Mouse (Mus musculus): ENCODE measurements around the gene H2-Eb1. TPM values are rescaled to one million over a fixed set of nuclear protein-coding genes. Genes with fewer than 3 reads are reported as not detected.

H2-Eb1 gene
- polyA plus RNA-seq, 1 experiment from 2014 or later: 4.1 TPM

DNA sequence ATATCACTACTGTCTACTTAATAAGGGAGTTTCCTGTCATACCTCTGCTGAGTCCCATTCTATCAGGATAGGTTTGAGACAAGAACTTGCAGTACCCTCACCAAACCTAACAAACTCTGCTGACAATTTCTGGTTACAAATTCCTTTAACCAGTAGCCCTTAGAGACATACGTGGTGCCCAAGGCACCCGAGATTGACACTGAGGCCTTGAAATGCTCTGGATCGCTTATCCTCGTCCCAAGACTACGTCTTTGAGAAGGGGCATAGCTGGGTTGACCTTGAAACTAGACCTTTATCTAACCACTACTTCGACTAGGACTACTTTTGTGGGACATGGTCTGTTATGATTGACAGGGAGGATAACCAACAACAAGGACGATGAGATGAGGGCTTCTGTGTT, 39.8 kb downstream of the H2-Eb1 start:
- H3K4me1 ChIP-seq (ENCODE audit: control insufficient read depth, insufficient read depth, low read length): no peaks in the 10 kb centered on the region
- H3K4me2 ChIP-seq (ENCODE audit: low read depth, low read length): no peak overlapping the region
- H3K9ac ChIP-seq (ENCODE audit: low read depth, low read length): no peak overlapping the region
- H3K36me3 ChIP-seq (ENCODE audit: control insufficient read depth, insufficient read depth, low read length): no peaks in the 10 kb centered on the region
- no peaks in the 10 kb centered on the region for H3K9me3 ChIP-seq (ENCODE audit: control insufficient read depth, low read length)
- H3K27ac ChIP-seq (replicated peaks; ENCODE audit: low read depth, low read length): no peak overlapping the region
- ATAC-seq (ENCODE audit: low read depth) (no peak), DNase-seq (ENCODE audit: low spot score) (no peak)
- H3K27me3 ChIP-seq (replicated peaks; ENCODE audit: control insufficient read depth, insufficient read depth, low read length): no peaks in the 10 kb centered on the region
- H3K4me3 ChIP-seq (ENCODE audit: low read depth, low read length): no peak overlapping the region
- WGBS: 82% methylated on average over 7 of the region's 7 CpGs

DNA sequence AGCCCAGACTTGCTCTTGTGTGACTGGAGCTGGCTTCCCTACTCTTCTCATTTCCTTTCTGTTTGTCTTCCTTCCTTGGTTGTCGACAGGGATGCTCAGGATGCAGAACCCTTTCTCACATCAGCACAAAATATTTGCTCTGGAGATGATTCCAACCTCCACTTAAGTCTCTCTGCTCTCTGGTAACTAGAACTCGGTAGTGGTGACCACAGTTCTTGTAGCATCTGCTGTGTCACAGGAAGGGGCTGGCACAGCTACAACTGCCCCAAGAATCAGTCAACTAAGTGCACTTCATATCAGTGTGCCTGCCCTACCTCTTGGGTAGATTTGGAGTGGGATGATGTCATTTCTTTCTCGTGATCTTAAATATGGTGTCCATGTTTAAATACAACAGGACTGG, 40.4 kb downstream of the H2-Eb1 start:
- Histone ChIP-seq H3K4me2 (ENCODE audit: low read depth, low read length) (no peak overlapping the region), H3K4me1 (ENCODE audit: control insufficient read depth, insufficient read depth, low read length) (no peaks in the 10 kb centered on the region), H3K27ac (replicated peaks; ENCODE audit: low read depth, low read length) (no peak overlapping the region), H3K9ac (ENCODE audit: low read depth, low read length) (no peak overlapping the region), H3K27me3 (replicated peaks; ENCODE audit: control insufficient read depth, insufficient read depth, low read length) (no peaks in the 10 kb centered on the region), H3K9me3 (ENCODE audit: control insufficient read depth, low read length) (no peaks in the 10 kb centered on the region), H3K36me3 (ENCODE audit: control insufficient read depth, insufficient read depth, low read length) (no peaks in the 10 kb centered on the region), H3K4me3 (ENCODE audit: low read depth, low read length) (no peak overlapping the region)
- no peak for ATAC-seq (ENCODE audit: low read depth)
- 77% methylated on average over 3 of the region's 3 CpGs for WGBS
- no peak for DNase-seq (ENCODE audit: low spot score)

DNA sequence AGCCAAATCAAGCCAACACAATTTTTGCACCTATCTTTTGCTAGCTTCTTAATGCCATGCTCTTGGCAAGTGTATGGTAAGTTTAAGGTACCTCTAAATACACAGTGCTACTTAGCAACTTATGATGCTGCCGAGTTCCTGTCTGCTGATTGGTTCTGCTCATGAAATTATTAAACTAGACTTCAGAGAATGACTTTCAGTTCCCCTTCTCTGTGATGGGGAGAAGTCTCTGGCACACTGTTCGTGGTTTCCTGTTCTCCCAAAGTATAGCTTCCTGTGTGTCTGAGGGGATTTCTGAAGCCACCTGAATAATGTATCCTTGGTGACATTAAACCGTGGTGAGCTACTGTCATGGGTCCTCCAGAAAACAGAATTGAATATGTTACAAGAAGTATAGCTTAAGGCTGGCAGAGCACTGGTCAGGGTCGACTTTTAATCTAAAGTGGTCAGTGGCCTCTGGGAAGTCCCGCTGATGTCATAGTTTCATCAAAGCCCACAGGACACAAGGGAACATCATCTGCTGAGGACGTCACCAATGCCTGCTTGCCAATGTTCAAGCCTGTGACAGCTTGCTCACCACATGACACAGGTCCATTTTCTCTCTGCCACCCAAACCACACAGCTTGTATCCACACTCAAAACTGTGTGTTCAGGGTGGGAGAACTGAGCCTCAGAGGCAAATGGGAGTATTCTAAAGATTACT, 42.1 kb downstream of the H2-Eb1 start:
- Histone ChIP-seq H3K9me3 (ENCODE audit: control insufficient read depth, low read length) (no peaks in the 10 kb centered on the region), H3K9ac (ENCODE audit: low read depth, low read length) (no peak overlapping the region), H3K27ac (replicated peaks; ENCODE audit: low read depth, low read length) (no peak overlapping the region), H3K27me3 (replicated peaks; ENCODE audit: control insufficient read depth, insufficient read depth, low read length) (no peaks in the 10 kb centered on the region), H3K4me2 (ENCODE audit: low read depth, low read length) (no peak overlapping the region), H3K36me3 (ENCODE audit: control insufficient read depth, insufficient read depth, low read length) (no peaks in the 10 kb centered on the region), H3K4me1 (ENCODE audit: control insufficient read depth, insufficient read depth, low read length) (no peaks in the 10 kb centered on the region), H3K4me3 (ENCODE audit: low read depth, low read length) (no peak overlapping the region)
- ATAC-seq (ENCODE audit: low read depth): no peak
- WGBS: 66% methylated on average over 6 of the region's 6 CpGs
- DNase-seq (ENCODE audit: low spot score): peak; percentile 41

DNA sequence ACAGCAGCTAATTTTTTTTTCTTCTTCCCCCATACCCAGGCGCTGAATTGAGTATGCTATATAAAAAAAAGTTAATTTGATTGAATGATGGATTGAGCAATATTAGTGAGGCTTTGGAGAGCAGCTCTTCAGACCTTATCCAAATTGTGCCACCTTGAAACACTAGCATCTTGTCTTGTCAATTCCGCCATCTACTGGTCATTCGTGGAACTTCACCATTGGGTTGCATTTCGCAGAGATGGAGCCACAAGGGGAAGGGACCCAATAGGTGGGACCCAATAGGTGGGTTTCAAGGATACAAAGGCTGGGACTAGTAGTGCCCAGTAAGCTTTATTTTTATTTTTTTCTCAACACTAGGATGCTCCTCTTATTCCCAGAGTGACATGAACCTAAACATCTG, 43.8 kb downstream of the H2-Eb1 start:
- no peak for ATAC-seq (ENCODE audit: low read depth)
- no peaks in the 10 kb centered on the region for H3K36me3 ChIP-seq (ENCODE audit: control insufficient read depth, insufficient read depth, low read length)
- WGBS: 4% methylated on average over 4 of the region's 4 CpGs

DNA sequence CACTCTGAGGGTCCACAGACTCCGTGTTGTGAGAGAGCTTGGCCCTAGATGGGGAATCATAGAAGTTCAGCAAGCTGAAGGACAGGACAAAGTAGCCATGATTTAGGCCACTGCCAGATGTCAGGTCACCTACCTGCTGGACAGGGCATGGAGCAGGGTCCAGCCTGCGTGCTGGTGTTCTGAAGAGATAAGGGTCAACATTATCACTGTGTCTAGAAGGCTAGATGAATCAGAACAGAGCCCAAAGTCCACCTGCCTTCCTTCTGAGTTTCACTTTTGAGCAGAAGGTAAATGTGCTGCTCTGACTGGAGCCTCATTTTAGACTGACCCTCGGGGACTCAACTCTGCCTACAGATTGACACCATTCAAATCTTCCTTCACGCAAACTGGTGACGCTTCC, 48.9 kb downstream of the H2-Eb1 start, which contains the start of gene Btnl2:
Gene Btnl2 (plus strand): TSS at position 284 of the 400 bp plus-strand sequence.
- DNase-seq (ENCODE audit: low spot score) (no peak), ATAC-seq (ENCODE audit: low read depth) (no peak)
- H3K9me3 ChIP-seq (ENCODE audit: control insufficient read depth, low read length): no peaks in the 10 kb centered on the region
- no peaks in the 10 kb centered on the region for H3K36me3 ChIP-seq (ENCODE audit: control insufficient read depth, insufficient read depth, low read length)
- no peak within 1 kb of the TSS for H3K4me3 ChIP-seq (ENCODE audit: low read depth, low read length)
- H3K27me3 ChIP-seq (replicated peaks; ENCODE audit: control insufficient read depth, insufficient read depth, low read length): no peaks in the 10 kb centered on the region
- H3K4me1 ChIP-seq (ENCODE audit: control insufficient read depth, insufficient read depth, low read length): no peaks in the 10 kb centered on the region
- H3K9ac ChIP-seq (ENCODE audit: low read depth, low read length): no peak within 1 kb of the TSS
- H3K4me2 ChIP-seq (ENCODE audit: low read depth, low read length): no peak within 1 kb of the TSS
- H3K27ac ChIP-seq (replicated peaks; ENCODE audit: low read depth, low read length): no peak within 1 kb of the TSS
- WGBS: 87% methylated on average over 5 of the region's 5 CpGs

More for the DNA sequence above, 43.8 kb downstream of the H2-Eb1 start:
- Histone ChIP-seq H3K4me1 (ENCODE audit: control insufficient read depth, insufficient read depth, low read length) (no peaks in the 10 kb centered on the region), H3K27ac (replicated peaks; ENCODE audit: low read depth, low read length) (no peak overlapping the region), H3K4me2 (ENCODE audit: low read depth, low read length) (no peak overlapping the region), H3K9me3 (ENCODE audit: control insufficient read depth, low read length) (no peaks in the 10 kb centered on the region), H3K4me3 (ENCODE audit: low read depth, low read length) (no peak overlapping the region), H3K27me3 (replicated peaks; ENCODE audit: control insufficient read depth, insufficient read depth, low read length) (no peaks in the 10 kb centered on the region), H3K9ac (ENCODE audit: low read depth, low read length) (no peak overlapping the region)
- DNase-seq (ENCODE audit: low spot score): peak; percentile 76

DNA sequence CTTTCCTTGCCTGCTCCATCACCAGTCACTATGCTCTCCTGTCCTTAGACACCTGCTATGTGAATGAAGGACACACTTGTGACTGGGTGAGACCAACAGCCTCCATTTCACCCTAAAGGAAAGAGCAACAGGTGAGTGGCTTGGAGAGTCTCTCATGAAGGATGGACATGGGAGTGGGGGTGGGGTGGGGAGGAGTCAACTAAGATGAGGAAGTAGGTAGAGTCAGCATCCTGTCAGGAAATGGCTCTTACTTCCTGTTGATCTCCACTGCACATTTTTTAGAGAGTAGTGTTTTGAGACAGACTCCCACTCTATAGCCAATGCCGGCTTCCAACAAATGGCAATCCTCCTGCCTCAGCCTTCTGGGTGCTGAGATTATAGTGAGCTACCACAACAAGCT, 49.3 kb downstream of the H2-Eb1 start:
- Histone ChIP-seq H3K9ac (ENCODE audit: low read depth, low read length) (no peak overlapping the region), H3K4me1 (ENCODE audit: control insufficient read depth, insufficient read depth, low read length) (no peaks in the 10 kb centered on the region), H3K9me3 (ENCODE audit: control insufficient read depth, low read length) (no peaks in the 10 kb centered on the region), H3K4me2 (ENCODE audit: low read depth, low read length) (no peak overlapping the region), H3K27ac (replicated peaks; ENCODE audit: low read depth, low read length) (no peak overlapping the region), H3K4me3 (ENCODE audit: low read depth, low read length) (no peak overlapping the region), H3K36me3 (ENCODE audit: control insufficient read depth, insufficient read depth, low read length) (no peaks in the 10 kb centered on the region), H3K27me3 (replicated peaks; ENCODE audit: control insufficient read depth, insufficient read depth, low read length) (no peaks in the 10 kb centered on the region)
- 75% methylated on average over 1 of the region's 1 CpGs for WGBS
- no peak for ATAC-seq (ENCODE audit: low read depth)
- no peak for DNase-seq (ENCODE audit: low spot score)

DNA sequence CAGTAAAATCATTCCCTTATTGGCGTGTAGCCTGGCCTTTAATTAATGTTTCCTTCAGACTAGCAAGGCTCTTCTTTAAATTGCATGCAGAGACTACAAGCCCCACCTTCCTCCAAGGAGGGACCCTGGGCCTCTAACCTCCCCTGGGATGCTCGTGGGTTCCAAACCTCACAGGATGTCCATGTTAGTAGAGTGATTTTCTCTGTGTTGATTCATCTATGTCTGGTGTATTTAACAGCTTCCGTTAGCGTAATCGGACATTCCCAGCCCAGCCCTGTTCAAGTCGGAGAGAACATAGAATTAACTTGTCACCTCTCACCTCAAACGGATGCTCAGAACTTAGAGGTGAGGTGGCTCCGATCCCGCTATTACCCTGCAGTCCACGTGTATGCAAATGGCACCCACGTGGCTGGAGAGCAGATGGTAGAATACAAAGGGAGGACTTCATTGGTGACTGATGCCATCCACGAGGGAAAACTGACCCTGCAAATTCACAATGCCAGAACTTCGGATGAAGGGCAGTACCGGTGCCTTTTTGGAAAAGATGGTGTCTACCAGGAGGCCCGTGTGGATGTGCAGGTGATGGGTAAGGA, 57.4 kb downstream of the H2-Eb1 start:
- DNase-seq (ENCODE audit: low spot score) (no peak), ATAC-seq (ENCODE audit: low read depth) (no peak)
- Histone ChIP-seq H3K4me1 (ENCODE audit: control insufficient read depth, insufficient read depth, low read length) (no peaks in the 10 kb centered on the region), H3K9me3 (ENCODE audit: control insufficient read depth, low read length) (no peaks in the 10 kb centered on the region), H3K27ac (replicated peaks; ENCODE audit: low read depth, low read length) (no peak overlapping the region), H3K9ac (ENCODE audit: low read depth, low read length) (no peak overlapping the region), H3K27me3 (replicated peaks; ENCODE audit: control insufficient read depth, insufficient read depth, low read length) (no peaks in the 10 kb centered on the region), H3K36me3 (ENCODE audit: control insufficient read depth, insufficient read depth, low read length) (no peaks in the 10 kb centered on the region), H3K4me3 (ENCODE audit: low read depth, low read length) (no peak overlapping the region), H3K4me2 (ENCODE audit: low read depth, low read length) (no peak overlapping the region)
- 79% methylated on average over 15 of the region's 15 CpGs for WGBS

DNA sequence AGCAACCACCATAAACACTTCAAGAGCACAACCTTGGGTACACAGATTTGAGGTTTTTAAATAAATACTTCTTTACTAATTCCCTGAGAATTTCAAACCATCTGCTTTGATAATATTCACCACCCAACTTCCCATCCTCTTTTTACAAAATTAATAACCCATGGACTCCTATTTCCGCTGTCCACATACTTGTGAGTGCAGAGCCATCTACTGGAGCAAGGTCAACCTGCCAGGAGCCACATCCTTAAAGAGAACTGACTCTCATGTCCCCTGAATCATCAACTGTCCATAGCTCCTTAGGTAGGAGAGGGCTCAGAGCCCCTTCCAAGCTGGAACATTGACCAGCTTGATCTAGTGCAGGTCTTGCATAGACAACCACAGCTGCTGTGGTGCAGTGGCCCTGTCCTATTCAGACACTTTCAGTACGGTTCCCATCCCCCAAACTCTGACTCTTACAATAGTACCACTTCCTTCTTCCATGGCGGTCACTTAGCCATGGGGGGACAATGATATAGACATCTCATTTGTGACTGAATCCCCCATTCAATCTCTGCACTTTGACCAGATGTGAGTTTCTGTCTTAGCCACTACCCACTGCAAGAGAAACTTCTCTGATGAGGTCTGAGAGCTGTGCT, 58.1 kb downstream of the H2-Eb1 start:
- Histone ChIP-seq H3K9me3 (ENCODE audit: control insufficient read depth, low read length) (no peaks in the 10 kb centered on the region), H3K36me3 (ENCODE audit: control insufficient read depth, insufficient read depth, low read length) (no peaks in the 10 kb centered on the region), H3K4me1 (ENCODE audit: control insufficient read depth, insufficient read depth, low read length) (no peaks in the 10 kb centered on the region), H3K4me3 (ENCODE audit: low read depth, low read length) (no peak overlapping the region), H3K27me3 (replicated peaks; ENCODE audit: control insufficient read depth, insufficient read depth, low read length) (no peaks in the 10 kb centered on the region), H3K27ac (replicated peaks; ENCODE audit: low read depth, low read length) (no peak overlapping the region), H3K4me2 (ENCODE audit: low read depth, low read length) (no peak overlapping the region), H3K9ac (ENCODE audit: low read depth, low read length) (no peak overlapping the region)
- DNase-seq (ENCODE audit: low spot score) (no peak), ATAC-seq (ENCODE audit: low read depth) (no peak)
- WGBS: 80% methylated on average over 3 of the region's 3 CpGs
